Mouse (Mus musculus) forelimb bud, embryonic 11.5 days (tissue): Measurements from ENCODE around the gene Tulp4.
"Not testable (repeated sequence)": the region's sequence is repeated elsewhere in the genome, so short reads cannot be mapped to it uniquely, and the experiment has no call there.

Source experiments
- DNase-seq: peaks from one replicate; pipeline ENCODE4 v3.0.0-alpha.2; 2012; ENCODE audit warnings: low read depth, low spot score

Gene Tulp4

GRCm38 (mm10) chr17:6187183-6187582, 80.9 kb downstream of the Tulp4 start:
- DNase-seq = no peak

GRCm38 (mm10) chr17:6189207-6189606, 83.0 kb downstream of the Tulp4 start:
- DNase-seq = no peak

- DNase-seq = no peak
Measured at GRCm38 (mm10) chr17:6192275-6192674, 86.0 kb downstream of the Tulp4 start.

GRCm38 (mm10) chr17:6195390-6195789, 89.2 kb downstream of the Tulp4 start:
- DNase-seq = no peak

GRCm38 (mm10) chr17:6197491-6197890, 91.3 kb downstream of the Tulp4 start:
- no peak for DNase-seq

DNA sequence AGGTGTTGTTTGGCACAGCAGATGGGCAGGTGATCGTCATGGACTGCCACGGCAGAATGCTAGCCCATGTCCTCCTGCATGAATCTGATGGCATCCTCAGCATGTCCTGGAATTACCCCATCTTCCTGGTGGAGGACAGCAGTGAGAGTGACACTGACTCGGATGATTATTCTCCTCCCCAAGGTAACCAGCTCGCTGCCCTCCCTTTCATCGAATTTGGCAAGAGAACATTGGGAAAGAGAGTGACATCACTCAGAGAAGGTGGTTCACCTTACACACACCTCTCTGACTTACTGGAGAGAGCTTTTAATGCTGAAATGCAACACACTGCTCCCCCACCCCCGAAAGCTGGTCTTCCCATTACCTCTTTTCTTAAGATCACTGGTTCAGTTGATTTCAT, 92.4 kb downstream of the Tulp4 start:
- DNase-seq = no peak

DNA sequence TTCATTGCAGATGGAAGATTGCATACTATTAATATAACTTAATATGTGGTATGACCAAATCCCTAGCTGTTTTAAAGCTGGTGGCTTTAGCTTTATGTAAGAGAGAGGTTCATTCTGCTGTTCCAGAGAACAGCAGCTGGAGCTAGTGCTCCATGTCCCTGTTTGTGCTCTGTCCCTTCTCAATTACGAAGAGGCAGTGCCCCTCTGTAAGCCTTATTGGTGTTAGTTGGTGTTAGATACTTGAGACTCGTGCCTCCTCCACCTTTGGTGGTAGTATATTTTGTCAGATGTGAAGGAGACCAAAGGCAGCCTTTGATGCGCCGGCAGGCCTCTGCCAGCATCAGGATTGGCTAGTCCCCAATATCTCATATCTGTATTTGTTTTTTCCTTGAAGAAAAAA, 92.9 kb downstream of the Tulp4 start:
- no peak for DNase-seq

DNA sequence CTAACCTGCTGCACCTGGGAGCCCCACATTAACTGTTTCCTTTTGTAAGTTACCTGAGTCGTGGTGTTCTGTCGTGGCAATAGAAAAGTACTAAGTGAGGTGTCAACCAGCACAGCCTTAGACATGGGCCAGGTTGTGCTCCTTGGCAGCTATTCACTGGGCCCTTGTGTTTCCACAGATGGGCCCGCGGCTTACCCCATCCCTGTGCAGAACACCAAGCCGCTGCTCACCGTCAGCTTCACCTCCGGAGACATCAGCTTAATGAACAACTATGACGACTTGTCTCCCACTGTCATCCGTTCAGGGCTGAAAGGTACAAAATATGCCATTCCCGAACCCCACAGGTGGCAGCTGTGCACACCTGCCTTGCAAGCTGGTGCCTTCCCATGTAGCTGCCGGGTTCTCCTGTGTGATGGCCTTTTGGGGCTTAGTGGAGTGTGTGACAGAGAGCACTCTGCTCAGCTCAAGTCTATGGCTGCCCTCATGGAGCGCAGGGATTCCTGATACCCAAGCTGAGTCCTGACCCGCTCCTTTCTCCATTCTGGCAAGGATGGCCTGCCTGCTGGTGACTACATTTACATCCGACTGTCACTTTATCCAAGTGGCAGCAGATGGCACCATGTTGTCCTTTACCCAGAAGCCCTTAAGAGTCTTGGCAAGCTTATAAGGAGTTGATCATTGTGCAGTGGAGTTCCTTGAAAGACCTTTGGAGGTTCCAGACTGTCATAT, 95.4 kb downstream of the Tulp4 start:
- no peak for DNase-seq

- no peak for DNase-seq
Measured at GRCm38 (mm10) chr17:6202389-6203110, 96.3 kb downstream of the Tulp4 start.

GRCm38 (mm10) chr17:6203126-6203525, 96.9 kb downstream of the Tulp4 start:
- no peak for DNase-seq

DNA sequence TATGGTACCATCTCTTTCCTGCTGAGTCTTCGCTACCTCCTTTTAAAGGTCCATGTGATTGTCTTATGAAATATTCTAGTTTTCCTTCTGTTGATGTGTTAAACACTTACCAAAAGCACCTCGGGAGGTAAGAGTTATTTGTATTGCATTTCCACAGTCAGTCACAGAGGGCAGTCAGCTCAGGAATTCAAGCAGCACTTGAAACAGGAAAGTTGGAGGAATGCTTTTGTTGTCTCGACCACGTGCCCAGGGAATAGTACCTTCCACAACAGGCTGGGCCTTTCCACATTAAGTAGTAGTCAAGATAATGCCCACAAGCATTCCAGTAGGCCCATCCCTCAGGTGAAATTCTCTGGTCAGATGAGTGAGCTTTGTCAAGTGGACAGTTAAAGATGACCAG, 97.6 kb downstream of the Tulp4 start:
- DNase-seq = no peak

DNA sequence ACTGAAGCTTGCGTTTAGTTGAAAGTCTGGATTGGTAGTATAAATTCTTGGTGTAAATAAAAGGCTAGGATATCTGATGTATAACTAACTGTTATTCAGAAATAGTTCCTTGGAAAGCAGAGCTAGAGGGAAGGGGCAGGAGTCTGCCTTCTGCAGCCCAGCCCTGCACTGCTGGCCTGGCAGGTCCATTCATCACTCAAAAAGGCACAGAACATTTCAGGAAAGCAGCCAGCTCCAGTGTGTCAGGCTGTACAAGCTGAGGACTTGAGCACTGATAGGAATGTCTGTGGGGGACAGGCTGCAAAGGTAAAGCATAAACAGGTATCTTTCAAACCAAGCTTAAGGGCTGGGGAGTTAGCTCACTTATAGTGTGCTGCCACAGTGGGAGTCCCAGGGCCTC, 105.5 kb downstream of the Tulp4 start:
- no peak for DNase-seq

DNA sequence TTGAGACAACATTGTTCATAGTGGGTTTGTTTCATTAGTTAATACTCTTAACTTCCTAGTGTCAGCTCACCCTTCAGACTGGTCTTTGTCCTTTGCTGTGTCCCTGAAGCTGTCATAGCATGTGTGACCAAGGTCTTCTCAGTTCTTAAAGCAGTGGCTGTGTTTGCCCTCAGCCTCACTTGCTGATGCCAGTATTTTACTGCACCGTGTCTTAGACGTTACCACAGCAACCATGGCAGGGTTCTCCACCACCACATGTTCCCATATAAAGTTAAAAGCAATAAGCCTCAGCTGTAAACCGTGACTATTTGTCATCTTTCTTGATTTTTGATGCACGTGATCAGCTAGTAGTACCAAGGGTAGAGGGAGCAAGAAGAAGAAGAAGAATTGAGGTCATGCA, 109.4 kb downstream of the Tulp4 start:
- DNase-seq = no peak

DNA sequence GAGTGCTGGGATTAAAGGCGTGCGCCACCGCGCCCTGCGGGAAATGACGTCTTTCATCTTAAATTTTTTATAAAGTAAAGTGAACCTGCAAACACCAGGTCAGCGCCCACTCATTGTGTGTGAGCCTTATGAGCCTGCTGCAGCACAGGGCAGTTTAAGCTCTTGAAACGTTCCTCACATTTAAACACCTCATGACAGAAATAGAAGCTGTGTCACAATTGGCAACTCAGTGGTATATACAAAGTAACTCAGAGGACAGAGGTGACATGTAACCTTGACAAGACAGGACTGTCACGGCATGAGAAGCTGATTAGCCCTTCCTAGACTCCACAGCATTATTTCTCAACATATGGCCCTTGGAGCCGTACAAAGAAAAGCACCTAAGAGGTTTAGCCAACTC, 110.3 kb downstream of the Tulp4 start:
- no peak for DNase-seq

- not testable (repeated sequence) for DNase-seq
Measured at GRCm38 (mm10) chr17:6232633-6233032, 126.4 kb downstream of the Tulp4 start.

- not testable (repeated sequence) for DNase-seq
Measured at GRCm38 (mm10) chr17:6251298-6251697, 145.1 kb downstream of the Tulp4 start.

DNA sequence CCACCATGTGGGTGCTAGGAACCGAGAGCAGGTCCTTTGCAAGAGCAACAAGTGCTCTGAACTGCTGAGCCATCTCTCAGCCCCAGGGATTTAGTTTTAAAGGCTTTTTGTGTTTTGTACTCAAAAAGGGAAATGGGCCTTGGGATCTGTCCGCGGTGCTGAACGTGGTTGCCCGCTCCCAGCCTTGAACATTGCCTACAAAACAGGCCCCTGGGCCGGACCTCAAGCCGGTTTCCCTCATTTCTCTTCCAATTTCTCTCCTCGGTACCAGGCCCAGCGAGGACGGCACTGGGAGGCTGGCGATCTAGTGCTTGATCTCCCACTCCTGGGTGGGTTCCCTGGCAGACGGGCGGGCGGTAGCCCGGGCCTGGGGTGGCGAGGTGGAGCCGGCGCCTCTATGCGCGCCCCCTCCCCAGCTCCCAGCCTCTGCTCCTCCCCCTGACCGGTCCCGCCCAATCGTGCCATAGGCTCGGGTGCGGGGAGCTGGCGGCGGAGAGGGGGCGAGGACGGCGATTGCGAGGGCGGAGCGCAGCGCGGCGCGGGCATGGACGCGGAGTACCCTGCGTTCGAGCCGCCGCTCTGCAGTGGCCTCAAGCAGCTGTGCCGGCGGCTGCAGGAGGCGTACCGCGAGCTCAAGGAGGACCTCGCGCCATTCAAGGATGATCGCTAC, 150.3 kb downstream of the Tulp4 start, which contains the start of gene Tmem181a:
Gene Tmem181a (plus strand): TSS at position 461 of the 670 bp plus-strand sequence.
- not testable (repeated sequence) for DNase-seq

GRCm38 (mm10) chr17:6257070-6257456, 150.8 kb downstream of the Tulp4 start:
- not testable (repeated sequence) for DNase-seq

GRCm38 (mm10) chr17:6269876-6270831, 163.9 kb downstream of the Tulp4 start:
- DNase-seq = not testable (repeated sequence)

GRCm38 (mm10) chr17:6270840-6271239, 164.6 kb downstream of the Tulp4 start:
- DNase-seq = not testable (repeated sequence)

GRCm38 (mm10) chr17:6271970-6272369, 165.7 kb downstream of the Tulp4 start:
- DNase-seq = not testable (repeated sequence)
